Mouse (Mus musculus) MEL (cell line): ENCODE data around the gene Ankrd44. TPM values are rescaled to one million over a fixed set of nuclear protein-coding genes. Genes with fewer than 3 reads are reported as not detected.

Source experiments
- DNase-seq: peaks from one replicate; pipeline ENCODE4 v3.0.0; 2011; ENCODE audit warnings: low read depth, low spot score
- H3K27ac ChIP-seq: 2 replicates; pipeline ENCODE4 v1.5.1; 2012; ENCODE audit warnings: low read depth, mild to moderate bottlenecking, control low read depth, low read length, moderate library complexity; ENCODE audit not compliant: control insufficient read depth
- H3K27me3 ChIP-seq, 2 experiments: fragments of 150-350 bp in 1 of 2; sonication (generic) in 1 of 2; 2 replicates each; pipeline ENCODE4 v1.6.1; 2012; ENCODE audit warnings: low read length in 2 of 2, mild to moderate bottlenecking in 2 of 2, improper control_type of control experiment in 1 of 2, moderate library complexity in 1 of 2; ENCODE audit not compliant: insufficient read depth in 2 of 2, control insufficient read depth in 1 of 2
- H3K36me3 ChIP-seq, 2 experiments: 2 replicates each; pipeline ENCODE4 v1.6.1; 2012 to 2014; ENCODE audit warnings: low read length in 2 of 2, improper control_type of control experiment in 1 of 2, inconsistent platforms in 1 of 2, mild to moderate bottlenecking in 1 of 2; ENCODE audit not compliant: insufficient read depth in 2 of 2, control insufficient read depth in 1 of 2
- H3K4me1 ChIP-seq, 2 experiments: fragments of 150-350 bp in 1 of 2; sonication (generic) in 1 of 2; 2 replicates each; pipeline ENCODE4 v1.6.1; 2012; ENCODE audit warnings: low read length in 2 of 2, improper control_type of control experiment in 1 of 2, mild to moderate bottlenecking in 1 of 2; ENCODE audit not compliant: insufficient read depth in 2 of 2, control insufficient read depth in 1 of 2
- H3K4me3 ChIP-seq, 2 experiments: fragments of 150-350 bp in 1 of 2; sonication (generic) in 1 of 2; 2 replicates each; pipeline ENCODE4 v1.5.1; 2012; ENCODE audit warnings: low read depth in 2 of 2, low read length in 2 of 2, mild to moderate bottlenecking in 2 of 2, moderate library complexity in 2 of 2, control low read depth in 1 of 2, improper control_type of control experiment in 1 of 2; ENCODE audit not compliant: control insufficient read depth in 1 of 2, insufficient read depth in 1 of 2
- H3K79me2 ChIP-seq: 2 replicates; pipeline ENCODE4 v1.6.1; 2012; ENCODE audit warnings: mild to moderate bottlenecking, low read length, moderate library complexity; ENCODE audit not compliant: control insufficient read depth, poor library complexity, insufficient read depth
- H3K9ac ChIP-seq: 2 replicates; pipeline ENCODE4 v1.6.1; 2012; ENCODE audit warnings: low read depth, mild to moderate bottlenecking, control low read depth, low read length, moderate library complexity; ENCODE audit not compliant: control insufficient read depth, poor library complexity, severe bottlenecking
- H3K9me3 ChIP-seq: fragments of 150-350 bp; sonication (generic); replicated peaks from 2 replicates; pipeline ENCODE4 v1.6.1; 2012; ENCODE audit warnings: mild to moderate bottlenecking, low read length, improper control_type of control experiment, moderate library complexity; ENCODE audit not compliant: insufficient read depth
- ETS1 ChIP-seq: IDR thresholded peaks from 2 replicates; pipeline ENCODE4 v1.6.1; 2012; ENCODE audit warnings: low read depth, mild to moderate bottlenecking, inconsistent platforms, low read length, improper control_type of control experiment, moderate library complexity
- MAFK ChIP-seq: IDR thresholded peaks from 2 replicates; pipeline ENCODE4 v1.6.1; 2011; ENCODE audit warnings: low read depth, mild to moderate bottlenecking, low read length, improper control_type of control experiment, borderline replicate concordance
- MEF2A ChIP-seq: IDR thresholded peaks from 2 replicates; pipeline ENCODE4 v1.6.1; 2014; ENCODE audit warnings: low read depth, mild to moderate bottlenecking, inconsistent platforms, low read length, improper control_type of control experiment; ENCODE audit not compliant: poor library complexity, insufficient replicate concordance, severe bottlenecking; ENCODE audit errors: extremely low read depth
- MXI1 ChIP-seq: IDR thresholded peaks from 2 replicates; pipeline ENCODE4 v1.6.1; 2011; ENCODE audit warnings: mild to moderate bottlenecking, low read depth, low read length, improper control_type of control experiment
- MYB ChIP-seq: IDR thresholded peaks from 2 replicates; pipeline ENCODE4 v1.6.1; 2011; ENCODE audit warnings: mild to moderate bottlenecking, low read depth, low read length, improper control_type of control experiment
- POLR2A ChIP-seq, 2 experiments: IDR thresholded peaks; 2 replicates each; pipeline ENCODE4 v1.6.1; 2011 to 2012; ENCODE audit warnings: low read length in 2 of 2, mild to moderate bottlenecking in 2 of 2, control low read depth in 1 of 2, improper control_type of control experiment in 1 of 2, low read depth in 1 of 2, moderate library complexity in 1 of 2; ENCODE audit not compliant: control insufficient read depth in 1 of 2, insufficient read depth in 1 of 2, poor library complexity in 1 of 2
- RCOR1 ChIP-seq: IDR thresholded peaks from 2 replicates; pipeline ENCODE4 v1.6.1; 2012; ENCODE audit warnings: low read depth, mild to moderate bottlenecking, inconsistent platforms, low read length, improper control_type of control experiment
- TAL1 ChIP-seq: IDR thresholded peaks from 2 replicates; pipeline ENCODE4 v1.6.1; 2012; ENCODE audit warnings: mild to moderate bottlenecking, inconsistent platforms, low read length, moderate library complexity, mixed read lengths
- TBP ChIP-seq: IDR thresholded peaks from 2 replicates; pipeline ENCODE4 v1.8.0; 2011; ENCODE audit warnings: low read depth, low read length, improper control_type of control experiment
- USF2 ChIP-seq, 2 experiments: IDR thresholded peaks; 2 replicates each; pipeline ENCODE4 v1.6.1; 2011 to 2012; ENCODE audit warnings: improper control_type of control experiment in 2 of 2, low read length in 2 of 2, borderline replicate concordance in 1 of 2, inconsistent platforms in 1 of 2, low read depth in 1 of 2, mild to moderate bottlenecking in 1 of 2; ENCODE audit not compliant: insufficient read depth in 1 of 2
- ZC3H11A ChIP-seq: IDR thresholded peaks from 2 replicates; pipeline ENCODE4 v1.6.1; 2012; ENCODE audit warnings: low read depth, mild to moderate bottlenecking, inconsistent platforms, low read length, improper control_type of control experiment
- polyA plus RNA-seq, 2 experiments: library from polyadenylated mRNA; stranded (reverse) in 1 of 2; unstranded in 1 of 2; fragments of >175 nt in 1 of 2; fragments of >200 nt in 1 of 2; gene quantifications; 2 replicates each; pipeline versions ENCODE4 v1.2.1 to v1.2.4; 2012; ENCODE audit warnings: low replicate concordance in 2 of 2, low read depth in 1 of 2; ENCODE audit not compliant: insufficient read length in 2 of 2, insufficient read depth in 1 of 2, missing spikeins in 1 of 2
- total RNA-seq: library from RNA; depleted of rRNA; stranded (reverse); fragments of 300-350 nt; gene quantifications from 2 replicates; pipeline ENCODE4 v1.2.3, GENCODE M21; 2012

The Ankrd44 gene
- total and polyA plus RNA-seq, 3 experiments, result 2.3 to 4.4 TPM; not detected in 1

GRCm38 (mm10) chr1:54898656-54899084 is 27.5 kb downstream of the Ankrd44 start:
- no peak overlapping the region for H3K4me3 ChIP-seq
- no peak overlapping the region for H3K27ac ChIP-seq

GRCm38 (mm10) chr1:54897726-54898125 is 28.5 kb downstream of the Ankrd44 start:
- no peaks in the 10 kb centered on the region for H3K79me2 ChIP-seq
- no peak overlapping the region for H3K4me3 ChIP-seq
- H3K9ac ChIP-seq, result no peak overlapping the region
- H3K9me3 ChIP-seq, result no peaks in the 10 kb centered on the region
- H3K27me3 ChIP-seq, result no peaks in the 10 kb centered on the region
- no peak overlapping the region for H3K27ac ChIP-seq
- H3K4me1 ChIP-seq, result peaks cover 5 to 14% of the 10 kb centered on the region in 2 experiments
- no peak for TF ChIP-seq ZC3H11A
- no peak for TF ChIP-seq TAL1
- TF ChIP-seq MYB, result no peak
- TF ChIP-seq USF2 (IDR thresholded peaks at IDR 0.05; ENCODE audit: borderline replicate concordance in 1 of 2, insufficient read depth in 1 of 2, low read depth in 1 of 2, low read length in 2 of 2), result no peak
- TF ChIP-seq MAFK, result no peak
- TF ChIP-seq RCOR1, result no peak
- TF ChIP-seq ETS1, result no peak
- no peak for TF ChIP-seq POLR2A (IDR thresholded peaks at IDR 0.05; ENCODE audit: control insufficient read depth in 1 of 2, insufficient read depth in 1 of 2, low read depth in 1 of 2, low read length in 2 of 2, poor library complexity in 1 of 2)
- H3K36me3 ChIP-seq, result peaks cover 0 to 10% of the 10 kb centered on the region in 2 experiments; a peak in 2 of 4 replicates
- no peak for DNase-seq

More at GRCm38 (mm10) chr1:54898656-54899084, 27.5 kb downstream of the Ankrd44 start:
- H3K27me3 ChIP-seq, result no peaks in the 10 kb centered on the region
- H3K9ac ChIP-seq, result no peak overlapping the region
- no peaks in the 10 kb centered on the region for H3K79me2 ChIP-seq
- H3K9me3 ChIP-seq, result no peaks in the 10 kb centered on the region
- DNase-seq, result peak; percentile 41
- peaks cover 5 to 21% of the 10 kb centered on the region in 2 experiments for H3K4me1 ChIP-seq
- peaks cover 0 to 16% of the 10 kb centered on the region in 2 experiments; a peak in 2 of 4 replicates for H3K36me3 ChIP-seq
- TF ChIP-seq ETS1, result peak; percentile 53; the same call in 1 of the 2 replicates
- TF ChIP-seq MXI1, result 0 out of 2 replicates have a peak, but pooled peaks have one; percentile 47
- 0 out of 2 replicates have a peak, but pooled peaks have one; percentile 25 for TF ChIP-seq RCOR1
- no peak for TF ChIP-seq TBP
- peak; percentile 60; the same call in 1 of the 2 replicates for TF ChIP-seq MEF2A
